Mouse (Mus musculus) forebrain, postnatal 0 days (tissue): ENCODE measurements around the gene Inpp5k. TPM values are rescaled to one million over a fixed set of nuclear protein-coding genes. Genes with fewer than 3 reads are reported as not detected.
A peak's percentile ranks its signal among the peaks of the same experiment; 100 is the strongest.

Experiments
- ATAC-seq: fragments of 200-750 bp; cut with Nextera tagmentation; 2 replicates; pipeline ENCODE4 v1.8.0; 2017; ENCODE audit warnings: mild to moderate bottlenecking, moderate library complexity
- DNase-seq: peaks from one replicate; pipeline ENCODE4 v3.0.0-alpha.2; 2015
- H3K27ac ChIP-seq: fragments of 300-500 bp; sonication (generic); 2 replicates; pipeline ENCODE4 v1.5.1; 2014; ENCODE audit warnings: low read depth, mild to moderate bottlenecking, antibody characterized with exemption, low read length, moderate library complexity, mixed read lengths
- H3K27me3 ChIP-seq: fragments of 300-500 bp; sonication (generic); 2 replicates; pipeline ENCODE4 v1.6.1; 2014; ENCODE audit warnings: mild to moderate bottlenecking, low read length, mixed read lengths; ENCODE audit not compliant: insufficient read depth
- H3K36me3 ChIP-seq: fragments of 300-500 bp; sonication (generic); 2 replicates; pipeline ENCODE4 v1.6.1; 2014; ENCODE audit warnings: mild to moderate bottlenecking, moderate library complexity; ENCODE audit not compliant: insufficient read depth
- H3K4me1 ChIP-seq: fragments of 300-500 bp; sonication (generic); 2 replicates; pipeline ENCODE4 v1.6.1; 2014; ENCODE audit warnings: antibody characterized with exemption; ENCODE audit not compliant: insufficient read depth
- H3K4me2 ChIP-seq: fragments of 300-500 bp; sonication (generic); 2 replicates; pipeline ENCODE4 v1.6.1; 2014; ENCODE audit warnings: low read depth, mild to moderate bottlenecking, moderate library complexity
- H3K4me3 ChIP-seq: fragments of 300-500 bp; sonication (generic); 2 replicates; pipeline ENCODE4 v1.5.1; 2014; ENCODE audit warnings: low read depth, low read length, mixed read lengths
- H3K9ac ChIP-seq: fragments of 300-500 bp; sonication (generic); 2 replicates; pipeline ENCODE4 v1.6.1; 2014; ENCODE audit warnings: mild to moderate bottlenecking
- H3K9me3 ChIP-seq: fragments of 300-500 bp; sonication (generic); 2 replicates; pipeline ENCODE4 v1.6.1; 2016; ENCODE audit warnings: low read length
- CTCF ChIP-seq: sonication (generic); IDR thresholded peaks from 2 replicates; pipeline ENCODE4 v1.5.1; 2016; ENCODE audit warnings: antibody characterized with exemption, control low read depth, low read depth
- WGBS: fragments of 180-500 bp; shearing (Covaris S2); extraction: QIAGEN DNeasy Blood & Tissue Kit; methylation state at CpG from one replicate; pipeline ENCODE4 v1.1.7; 2014; 5-methylcytosine and 5-hydroxymethylcytosine counted together
- polyA plus RNA-seq: library from polyadenylated mRNA; unstranded; fragments of >200 nt; fragmentation: Nextera tagmentation; extraction: Ambion mirVana; gene quantifications from 2 replicates; pipeline ENCODE4 v1.2.1, GENCODE M21; 2015
- total RNA-seq: library from RNA; depleted of rRNA; stranded (reverse); fragments of >200 nt; gene quantifications from 2 replicates; pipeline ENCODE4 v1.2.3, GENCODE M21; 2014

The Inpp5k gene
- total and polyA plus RNA-seq, 2 experiments from 2014 or later = 50.7 to 57.4 TPM

DNA sequence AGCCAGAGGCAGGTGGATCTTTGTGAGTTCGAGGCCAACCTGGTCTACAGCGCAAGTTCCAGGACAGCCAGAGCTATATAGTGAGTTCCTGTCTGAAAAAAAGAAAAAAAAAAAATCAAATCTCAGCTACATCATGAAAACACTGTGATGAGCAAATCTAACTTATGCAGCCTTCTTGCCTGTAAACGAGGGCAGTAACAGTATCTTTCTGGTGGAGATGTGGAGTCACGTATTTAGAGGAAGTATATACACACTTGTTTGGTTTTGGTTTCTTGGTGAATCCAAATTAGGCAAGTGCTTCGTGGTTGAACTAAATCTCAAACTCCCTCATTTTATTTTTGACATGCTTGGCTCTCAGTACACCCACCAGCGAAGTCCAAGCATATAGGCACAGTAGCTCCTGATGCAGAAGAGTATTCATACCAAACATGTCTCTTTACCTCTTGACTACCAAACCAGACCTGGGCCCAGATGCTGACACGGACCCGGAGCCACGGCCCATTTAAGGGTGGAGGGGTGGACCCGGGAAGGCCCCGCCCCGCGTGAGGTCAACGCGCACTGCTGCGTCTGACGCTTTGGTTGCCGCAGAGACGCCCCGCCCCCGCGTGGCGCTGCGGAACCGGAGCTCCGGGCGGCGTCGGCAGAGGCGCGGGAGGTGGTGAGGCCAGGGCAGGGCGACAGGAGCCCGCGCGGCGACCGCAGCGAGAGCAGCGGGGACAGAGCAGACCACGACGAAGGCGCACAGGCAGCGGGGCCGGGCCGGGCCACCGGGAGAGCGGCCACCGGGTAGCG lies 43.1 kb upstream of the Inpp5k start, which contains the start of gene Pitpna:
Pitpna (plus strand) TSS at position 605 of the 792 bp plus-strand sequence.
- ATAC-seq (peak; percentile 98), DNase-seq (peak; percentile 95)
- Histone ChIP-seq H3K4me1 (peaks cover 12% of the 10 kb centered on the region), H3K9ac (peak within 1 kb of the TSS; percentile 93), H3K27me3 (no peaks in the 10 kb centered on the region), H3K4me2 (peak within 1 kb of the TSS; percentile 75), H3K9me3 (no peaks in the 10 kb centered on the region), H3K36me3 (peaks cover 5% of the 10 kb centered on the region), H3K27ac (peak within 1 kb of the TSS; percentile 89), H3K4me3 (peak within 1 kb of the TSS; percentile 88)
- 5% methylated on average over 49 of the region's 49 CpGs for WGBS
- peak; percentile 18; the same call in 1 of the 2 replicates for TF ChIP-seq CTCF

- under 1% methylated on average over 37 of the region's 37 CpGs for WGBS
- Histone ChIP-seq H3K4me2 (peak overlapping the region; percentile 75), H3K27me3 (no peaks in the 10 kb centered on the region), H3K9me3 (no peaks in the 10 kb centered on the region), H3K4me3 (peak overlapping the region; percentile 88), H3K9ac (peak overlapping the region; percentile 93), H3K36me3 (peaks cover 7% of the 10 kb centered on the region), H3K4me1 (peaks cover 12% of the 10 kb centered on the region), H3K27ac (peak overlapping the region; percentile 89)
- DNase-seq (no peak), ATAC-seq (peak; percentile 86)
- no peak for TF ChIP-seq CTCF
These were observed 42.4 kb upstream of the Inpp5k start for GRCm38 (mm10) chr11:75588285-75588941.

DNA sequence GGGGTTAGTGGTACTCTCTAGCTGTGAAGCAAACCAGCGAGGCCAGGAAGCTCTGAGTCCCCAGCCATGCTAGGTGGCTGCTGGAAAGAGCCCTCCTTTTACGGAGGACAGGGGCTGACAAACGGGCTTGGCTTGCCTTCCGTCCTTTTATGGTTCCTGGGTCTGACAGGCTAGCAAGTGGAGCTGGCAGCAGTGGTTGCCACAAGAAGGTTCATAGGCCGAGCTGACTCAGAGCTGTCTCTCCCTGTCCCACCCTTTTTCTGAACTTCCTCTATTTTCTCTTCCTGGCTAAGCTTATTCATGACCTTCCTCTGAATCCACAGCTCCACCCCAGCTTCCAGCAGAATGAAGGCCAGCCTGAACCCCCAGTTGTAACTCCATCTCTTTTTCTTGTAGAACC lies 38.2 kb upstream of the Inpp5k start:
- ATAC-seq (no peak), DNase-seq (no peak)
- 93% methylated on average over 5 of the region's 5 CpGs for WGBS
- Histone ChIP-seq H3K9ac (no peak overlapping the region), H3K36me3 (peaks cover 29% of the 10 kb centered on the region), H3K4me1 (peaks cover 9% of the 10 kb centered on the region), H3K4me2 (no peak overlapping the region), H3K27me3 (no peaks in the 10 kb centered on the region), H3K9me3 (no peaks in the 10 kb centered on the region), H3K27ac (no peak overlapping the region), H3K4me3 (no peak overlapping the region)
- TF ChIP-seq CTCF = no peak

DNA sequence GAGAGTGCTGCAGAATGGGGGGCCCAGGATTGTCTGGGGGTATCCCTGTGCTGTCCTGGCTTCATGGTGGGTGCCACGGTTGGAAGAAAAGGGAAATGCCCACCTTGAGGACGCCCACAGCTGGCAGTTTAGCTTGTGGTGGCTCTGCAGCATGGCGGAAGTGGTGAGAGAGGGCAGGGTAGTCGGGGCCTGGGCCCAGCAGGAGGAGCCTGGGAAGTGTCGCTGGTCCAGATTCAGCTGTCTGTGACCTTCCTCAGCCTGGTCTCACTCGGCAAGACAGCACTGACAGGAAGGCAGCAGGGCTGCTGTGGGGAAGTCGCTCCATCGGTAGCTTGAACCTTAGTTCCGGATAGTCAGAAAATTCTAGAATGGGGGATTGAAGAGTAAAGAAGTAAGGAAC lies 36.4 kb upstream of the Inpp5k start:
- TF ChIP-seq CTCF = no peak
- Histone ChIP-seq H3K27me3 (no peaks in the 10 kb centered on the region), H3K4me1 (peaks cover 4% of the 10 kb centered on the region; the same call in 1 of the 2 replicates), H3K9me3 (no peaks in the 10 kb centered on the region), H3K4me3 (no peak overlapping the region), H3K36me3 (peaks cover 44% of the 10 kb centered on the region), H3K9ac (no peak overlapping the region), H3K4me2 (no peak overlapping the region), H3K27ac (no peak overlapping the region)
- ATAC-seq = no peak
- no peak for DNase-seq
- WGBS = 84% methylated on average over 9 of the region's 9 CpGs

GRCm38 (mm10) chr11:75595404-75595803 lies 35.4 kb upstream of the Inpp5k start:
- H3K9ac ChIP-seq = no peak overlapping the region
- H3K9me3 ChIP-seq = no peaks in the 10 kb centered on the region
- no peak overlapping the region for H3K4me2 ChIP-seq
- H3K27me3 ChIP-seq = no peaks in the 10 kb centered on the region
- H3K4me1 ChIP-seq = no peaks in the 10 kb centered on the region
- ATAC-seq (no peak), DNase-seq (no peak)
- 49% methylated on average over 2 of the region's 2 CpGs for WGBS
- H3K36me3 ChIP-seq = peaks cover 50% of the 10 kb centered on the region
- H3K4me3 ChIP-seq = no peak overlapping the region
- no peak overlapping the region for H3K27ac ChIP-seq
- TF ChIP-seq CTCF = no peak

DNA sequence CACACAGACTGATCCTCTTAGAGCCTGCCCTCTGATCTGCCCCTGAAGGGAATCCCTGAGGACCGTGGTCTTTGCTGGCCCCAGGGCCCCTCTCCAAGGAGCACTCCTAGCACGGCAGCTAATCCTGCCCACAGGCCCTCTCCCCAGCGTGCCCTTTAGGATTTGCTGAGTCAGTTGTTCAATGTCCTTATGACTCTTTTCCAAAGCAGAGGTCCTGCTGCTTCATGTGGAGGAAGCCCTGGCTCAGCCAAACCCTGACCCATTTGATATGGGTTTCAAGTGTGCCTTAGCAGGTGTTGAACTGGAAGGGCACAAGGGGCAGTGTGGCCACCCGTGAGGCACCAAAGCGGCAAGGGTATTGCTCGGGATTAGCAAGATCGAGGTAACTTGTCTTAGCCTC lies 35.0 kb upstream of the Inpp5k start:
- ATAC-seq (no peak), DNase-seq (no peak)
- H3K9me3 ChIP-seq = no peaks in the 10 kb centered on the region
- H3K27me3 ChIP-seq = no peaks in the 10 kb centered on the region
- no peak overlapping the region for H3K9ac ChIP-seq
- H3K4me1 ChIP-seq = no peaks in the 10 kb centered on the region
- H3K36me3 ChIP-seq = peaks cover 54% of the 10 kb centered on the region
- WGBS = 54% methylated on average over 7 of the region's 7 CpGs
- H3K4me2 ChIP-seq = no peak overlapping the region
- no peak for TF ChIP-seq CTCF
- no peak overlapping the region for H3K4me3 ChIP-seq
- no peak overlapping the region for H3K27ac ChIP-seq

DNA sequence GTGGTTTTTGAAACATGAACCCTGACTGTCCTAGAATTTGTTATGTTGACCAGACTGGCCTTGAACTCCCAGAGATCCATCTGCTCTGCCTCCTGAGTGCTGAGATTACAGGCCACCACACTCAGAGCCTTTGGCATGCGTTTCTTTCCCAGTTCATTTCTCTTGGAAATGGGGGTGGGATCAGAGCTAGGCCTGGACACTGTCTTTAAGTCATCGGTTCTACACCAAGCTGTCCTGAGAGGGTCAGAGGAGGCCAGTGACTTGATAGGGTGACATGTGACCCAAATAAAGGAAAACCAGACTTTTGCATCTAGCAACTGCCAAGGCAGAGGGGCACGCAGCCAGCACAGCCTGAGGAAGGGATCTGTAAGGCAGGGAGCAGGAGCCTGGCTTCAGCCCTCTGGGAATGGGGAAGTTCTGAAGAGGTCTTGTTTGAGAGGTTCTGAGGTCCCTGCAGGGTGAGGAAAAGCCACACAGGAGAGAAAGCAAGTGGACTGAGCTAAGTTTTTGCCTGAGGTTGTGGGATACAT lies 34.0 kb upstream of the Inpp5k start:
- Histone ChIP-seq H3K27ac (no peak overlapping the region), H3K27me3 (no peaks in the 10 kb centered on the region), H3K4me2 (no peak overlapping the region), H3K4me3 (no peak overlapping the region), H3K4me1 (no peaks in the 10 kb centered on the region), H3K36me3 (peaks cover 64% of the 10 kb centered on the region), H3K9ac (no peak overlapping the region), H3K9me3 (no peaks in the 10 kb centered on the region)
- 90% methylated on average over 3 of the region's 3 CpGs for WGBS
- no peak for TF ChIP-seq CTCF
- no peak for ATAC-seq
- DNase-seq = no peak
